Mouse (Mus musculus) kidney, postnatal 0 days (tissue): ENCODE results near the gene Sdccag8. TPM values are rescaled to one million over a fixed set of nuclear protein-coding genes. Genes with fewer than 3 reads are reported as not detected.

Experiments used
- ATAC-seq: fragments of 200-750 bp; cut with Nextera tagmentation; replicated peaks from 2 replicates; pipeline ENCODE4 v1.8.0; 2017; ENCODE audit warnings: low read depth, moderate number of reproducible peaks, moderate TSS enrichment, moderate library complexity; ENCODE audit not compliant: low FRiP score
- DNase-seq: peaks from one replicate; pipeline ENCODE4 v3.0.0-alpha.2; 2016; ENCODE audit warnings: low spot score
- H3K27ac ChIP-seq: fragments of 300-500 bp; sonication (generic); 2 replicates; pipeline ENCODE4 v1.5.1; 2014; ENCODE audit warnings: mild to moderate bottlenecking
- H3K27me3 ChIP-seq: fragments of 300-500 bp; sonication (generic); 2 replicates; pipeline ENCODE4 v1.6.1; 2014; ENCODE audit warnings: low read length, mixed read lengths; ENCODE audit not compliant: insufficient read depth
- H3K36me3 ChIP-seq: fragments of 300-500 bp; sonication (generic); 2 replicates; pipeline ENCODE4 v1.6.1; 2014; ENCODE audit warnings: low read length, mixed read lengths; ENCODE audit not compliant: insufficient read depth
- H3K4me1 ChIP-seq: fragments of 300-500 bp; sonication (generic); replicated peaks from 2 replicates; pipeline ENCODE4 v1.6.1; 2014; ENCODE audit warnings: antibody characterized with exemption, low read length, mixed read lengths; ENCODE audit not compliant: insufficient read depth
- H3K4me2 ChIP-seq: fragments of 300-500 bp; sonication (generic); 2 replicates; pipeline ENCODE4 v1.6.1; 2014; ENCODE audit warnings: mild to moderate bottlenecking, low read length, moderate library complexity, mixed read lengths
- H3K4me3 ChIP-seq: fragments of 300-500 bp; sonication (generic); replicated peaks from 2 replicates; pipeline ENCODE4 v1.5.1; 2014; ENCODE audit warnings: low read depth, low read length
- H3K9ac ChIP-seq: fragments of 300-500 bp; sonication (generic); 2 replicates; pipeline ENCODE4 v1.6.1; 2014; ENCODE audit warnings: low read depth, low read length
- H3K9me3 ChIP-seq: fragments of 300-500 bp; sonication (generic); replicated peaks from 2 replicates; pipeline ENCODE4 v1.6.1; 2016; ENCODE audit warnings: low read length, inconsistent platforms, mixed read lengths
- CTCF ChIP-seq: IDR thresholded peaks from 2 replicates; pipeline ENCODE4 v1.5.1; 2016; ENCODE audit warnings: antibody characterized with exemption, low read depth, mild to moderate bottlenecking, moderate library complexity
- WGBS: fragments of 180-500 bp; shearing (Covaris S2); extraction: QIAGEN DNeasy Blood & Tissue Kit; methylation state at CpG from one replicate; pipeline ENCODE4 v1.1.7; 2014; 5-methylcytosine and 5-hydroxymethylcytosine counted together
- polyA plus RNA-seq: library from polyadenylated mRNA; unstranded; fragments of >200 nt; fragmentation: Nextera tagmentation; extraction: Ambion mirVana; gene quantifications from 2 replicates; pipeline ENCODE4 v1.2.1, GENCODE M21; 2015

Gene Sdccag8
- polyA plus RNA-seq, 1 experiment from 2014 or later, result 22.7 TPM

DNA sequence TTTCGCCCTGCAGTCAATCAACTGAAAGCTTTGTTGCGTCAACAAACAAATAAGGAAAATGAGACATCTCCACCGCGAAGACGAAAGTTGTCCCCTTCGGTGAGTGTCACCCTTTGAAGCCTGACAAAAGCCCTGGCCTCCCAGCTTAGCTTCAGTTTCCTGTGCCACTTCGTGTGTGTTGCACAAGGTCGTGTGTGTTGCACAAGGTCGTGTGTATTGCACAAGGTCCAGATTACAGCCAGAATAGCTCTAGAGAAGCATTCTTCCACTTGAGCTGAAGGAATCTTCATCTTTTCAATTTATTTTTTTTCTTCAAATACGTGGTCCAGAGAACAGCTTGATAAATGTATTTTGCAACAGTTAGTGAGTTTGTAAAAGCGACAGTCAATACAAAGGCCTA lies 11.7 kb downstream of the Sdccag8 start:
- Histone ChIP-seq H3K4me2 (no peak overlapping the region), H3K27ac (no peak overlapping the region), H3K9ac (no peak overlapping the region), H3K27me3 (no peaks in the 10 kb centered on the region), H3K36me3 (0 out of 2 replicates have a peak, but pooled peaks cover 3% of the 10 kb centered on the region), H3K4me1 (no peaks in the 10 kb centered on the region), H3K9me3 (no peaks in the 10 kb centered on the region), H3K4me3 (no peak overlapping the region)
- DNase-seq (no peak), ATAC-seq (no peak)
- 82% methylated on average over 11 of the region's 11 CpGs for WGBS
- TF ChIP-seq CTCF, result no peak

DNA sequence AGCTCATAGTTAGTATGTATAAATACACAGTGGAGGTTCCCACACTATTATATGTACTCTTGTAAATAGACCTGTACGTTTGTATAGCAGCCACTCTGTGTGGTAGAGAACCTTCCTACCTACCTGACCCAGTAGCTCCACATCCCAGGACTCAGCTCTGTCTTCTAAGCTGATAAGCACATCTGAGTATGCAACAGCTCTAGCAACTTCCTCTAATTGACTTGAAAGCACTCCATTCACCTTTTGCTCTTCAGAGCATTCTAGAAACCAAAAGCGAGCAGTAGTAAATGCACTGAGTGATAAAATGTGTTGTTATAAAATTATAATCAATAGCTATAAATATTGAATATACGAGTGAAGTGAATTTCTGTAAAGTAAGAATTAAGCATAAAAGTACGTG lies 12.5 kb downstream of the Sdccag8 start:
- Histone ChIP-seq H3K9ac (no peak overlapping the region), H3K4me3 (no peak overlapping the region), H3K4me2 (no peak overlapping the region), H3K36me3 (0 out of 2 replicates have a peak, but pooled peaks cover 3% of the 10 kb centered on the region), H3K27me3 (no peaks in the 10 kb centered on the region), H3K4me1 (no peaks in the 10 kb centered on the region), H3K9me3 (no peaks in the 10 kb centered on the region), H3K27ac (no peak overlapping the region)
- DNase-seq (no peak), ATAC-seq (no peak)
- WGBS, result 89% methylated on average over 4 of the region's 4 CpGs
- TF ChIP-seq CTCF, result no peak

DNA sequence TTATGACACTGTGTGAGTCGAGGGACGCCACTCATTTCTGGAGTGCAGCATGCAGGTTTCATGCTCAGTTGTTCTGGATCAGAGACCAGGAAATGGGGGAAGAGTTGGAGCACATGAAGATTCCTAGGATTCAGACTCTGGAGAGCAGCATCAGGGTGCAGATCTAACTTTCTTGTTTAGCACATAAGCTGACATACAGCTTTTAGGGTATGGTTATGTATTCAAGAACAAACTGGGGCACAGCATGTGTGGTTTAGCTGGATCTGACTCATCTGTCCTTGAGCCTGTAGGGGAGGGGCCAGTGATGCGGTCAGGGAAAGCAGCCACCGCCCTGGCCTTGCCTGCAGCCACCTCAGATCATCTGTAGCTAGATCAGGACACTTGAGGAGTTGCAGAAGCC lies 12.9 kb downstream of the Sdccag8 start:
- Histone ChIP-seq H3K27me3 (no peaks in the 10 kb centered on the region), H3K4me3 (no peak overlapping the region), H3K27ac (no peak overlapping the region), H3K36me3 (0 out of 2 replicates have a peak, but pooled peaks cover 3% of the 10 kb centered on the region), H3K9ac (no peak overlapping the region), H3K9me3 (no peaks in the 10 kb centered on the region), H3K4me2 (no peak overlapping the region), H3K4me1 (no peaks in the 10 kb centered on the region)
- 80% methylated on average over 4 of the region's 4 CpGs for WGBS
- DNase-seq, result no peak
- TF ChIP-seq CTCF, result no peak
- ATAC-seq, result no peak

DNA sequence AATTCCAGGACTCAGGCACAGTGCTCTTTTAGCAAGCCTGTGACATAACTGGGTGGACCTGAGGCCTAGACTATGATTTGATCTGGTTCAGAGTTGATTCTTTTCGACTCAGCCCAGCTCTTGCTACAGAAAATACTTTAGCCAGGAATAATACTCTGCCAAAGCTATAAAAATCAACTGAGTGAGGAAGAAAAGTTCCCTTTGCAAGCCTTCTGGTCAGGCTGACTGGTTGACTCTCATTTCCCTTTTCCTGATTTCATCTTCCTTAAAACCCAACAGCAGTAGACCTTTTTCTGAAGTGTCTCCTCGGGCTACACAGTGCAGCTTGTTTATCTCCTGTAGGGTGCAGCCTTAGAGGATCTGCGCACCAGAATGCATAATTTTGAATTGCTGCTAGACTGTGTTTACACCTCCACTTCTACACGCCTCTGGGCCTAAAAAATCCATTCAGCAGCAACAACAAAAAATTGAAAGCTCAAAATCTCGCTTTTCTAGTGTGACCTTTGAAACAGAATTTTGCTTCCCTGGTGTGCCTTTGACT lies 13.6 kb downstream of the Sdccag8 start:
- ATAC-seq (no peak), DNase-seq (no peak)
- Histone ChIP-seq H3K4me1 (no peaks in the 10 kb centered on the region), H3K9ac (no peak overlapping the region), H3K27me3 (no peaks in the 10 kb centered on the region), H3K36me3 (0 out of 2 replicates have a peak, but pooled peaks cover 3% of the 10 kb centered on the region), H3K27ac (no peak overlapping the region), H3K9me3 (no peaks in the 10 kb centered on the region), H3K4me2 (no peak overlapping the region), H3K4me3 (no peak overlapping the region)
- WGBS, result 68% methylated on average over 5 of the region's 5 CpGs
- no peak for TF ChIP-seq CTCF

DNA sequence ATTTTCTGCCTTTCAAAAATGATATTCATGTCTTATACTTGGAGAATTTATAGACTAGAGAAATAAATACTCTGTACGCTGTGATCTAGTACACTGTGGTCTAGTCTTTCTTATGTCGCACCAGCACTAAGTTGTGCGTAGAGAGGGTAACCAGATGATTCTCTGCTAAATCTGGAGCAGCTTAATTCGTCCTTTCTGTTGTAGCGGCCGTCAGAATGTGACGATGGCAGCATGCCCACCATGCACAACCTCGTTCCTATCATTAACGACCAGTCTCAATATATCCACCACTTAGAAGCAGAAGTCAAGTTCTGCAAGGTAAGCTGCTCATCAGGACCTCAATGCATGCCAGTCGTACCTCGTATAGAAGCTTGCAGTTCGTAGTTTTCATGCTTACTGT lies 14.2 kb downstream of the Sdccag8 start:
- no peaks in the 10 kb centered on the region for H3K9me3 ChIP-seq
- H3K36me3 ChIP-seq, result 0 out of 2 replicates have a peak, but pooled peaks cover 3% of the 10 kb centered on the region
- DNase-seq, result no peak
- no peak for TF ChIP-seq CTCF
- no peak overlapping the region for H3K4me3 ChIP-seq
- no peaks in the 10 kb centered on the region for H3K4me1 ChIP-seq
- no peak overlapping the region for H3K4me2 ChIP-seq
- H3K9ac ChIP-seq, result no peak overlapping the region
- H3K27me3 ChIP-seq, result no peaks in the 10 kb centered on the region
- ATAC-seq, result no peak
- H3K27ac ChIP-seq, result no peak overlapping the region
- 95% methylated on average over 12 of the region's 12 CpGs for WGBS

DNA sequence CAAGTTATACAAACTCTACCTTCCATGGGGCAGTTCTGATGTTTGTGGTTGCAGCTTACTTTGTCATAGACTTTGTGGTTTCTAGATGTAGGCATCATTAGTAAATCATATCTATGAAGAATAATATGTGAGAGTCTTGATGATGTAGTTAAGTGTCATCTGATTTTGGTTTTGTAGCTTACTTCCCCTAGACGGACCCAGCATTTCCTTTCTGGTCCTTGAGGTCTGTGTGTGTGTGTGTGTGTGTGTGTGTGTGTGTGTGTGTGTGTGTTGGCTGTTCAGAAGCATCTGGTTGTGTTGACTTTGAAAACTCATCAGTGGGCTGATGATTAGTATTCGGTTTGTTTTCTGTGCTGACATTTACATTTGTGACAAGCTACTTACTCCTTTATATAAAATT lies 17.6 kb downstream of the Sdccag8 start:
- DNase-seq (no peak), ATAC-seq (no peak)
- Histone ChIP-seq H3K27me3 (no peaks in the 10 kb centered on the region), H3K27ac (no peak overlapping the region), H3K36me3 (no peaks in the 10 kb centered on the region), H3K9me3 (no peaks in the 10 kb centered on the region), H3K4me2 (no peak overlapping the region), H3K9ac (no peak overlapping the region), H3K4me1 (no peaks in the 10 kb centered on the region), H3K4me3 (no peak overlapping the region)
- WGBS, result 75% methylated on average over 2 of the region's 2 CpGs
- no peak for TF ChIP-seq CTCF

DNA sequence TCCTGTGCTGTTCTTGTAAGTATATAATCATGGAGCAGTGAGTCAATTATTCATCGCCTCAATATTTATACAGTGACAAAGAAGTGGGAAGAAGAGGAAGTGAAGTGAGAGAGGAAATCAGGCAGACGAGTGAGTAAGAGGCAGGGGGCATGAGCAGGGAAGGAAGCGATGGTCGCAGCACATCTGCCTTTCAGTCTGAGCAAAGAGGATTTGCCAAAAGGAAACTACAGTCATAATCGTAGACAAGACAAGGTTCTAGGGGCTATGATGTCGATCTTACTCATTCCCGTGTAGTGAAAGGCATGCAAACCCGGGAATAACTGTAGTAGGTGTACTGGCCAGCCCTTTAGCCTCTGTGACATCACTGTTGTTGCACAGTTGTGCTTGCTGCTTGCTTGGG lies 18.1 kb downstream of the Sdccag8 start:
- H3K4me2 ChIP-seq, result no peak overlapping the region
- TF ChIP-seq CTCF, result no peak
- no peak for DNase-seq
- H3K4me1 ChIP-seq, result no peaks in the 10 kb centered on the region
- no peaks in the 10 kb centered on the region for H3K27me3 ChIP-seq
- H3K9me3 ChIP-seq, result no peaks in the 10 kb centered on the region
- H3K9ac ChIP-seq, result no peak overlapping the region
- no peak for ATAC-seq
- H3K4me3 ChIP-seq, result no peak overlapping the region
- H3K27ac ChIP-seq, result no peak overlapping the region
- 74% methylated on average over 8 of the region's 8 CpGs for WGBS
- no peaks in the 10 kb centered on the region for H3K36me3 ChIP-seq
